Mouse (Mus musculus): ENCODE results near the gene Edc4.
"Not testable (repeated sequence)": the region's sequence is repeated elsewhere in the genome, so short reads cannot be mapped to it uniquely, and the experiment has no call there.

The Edc4 gene

DNA sequence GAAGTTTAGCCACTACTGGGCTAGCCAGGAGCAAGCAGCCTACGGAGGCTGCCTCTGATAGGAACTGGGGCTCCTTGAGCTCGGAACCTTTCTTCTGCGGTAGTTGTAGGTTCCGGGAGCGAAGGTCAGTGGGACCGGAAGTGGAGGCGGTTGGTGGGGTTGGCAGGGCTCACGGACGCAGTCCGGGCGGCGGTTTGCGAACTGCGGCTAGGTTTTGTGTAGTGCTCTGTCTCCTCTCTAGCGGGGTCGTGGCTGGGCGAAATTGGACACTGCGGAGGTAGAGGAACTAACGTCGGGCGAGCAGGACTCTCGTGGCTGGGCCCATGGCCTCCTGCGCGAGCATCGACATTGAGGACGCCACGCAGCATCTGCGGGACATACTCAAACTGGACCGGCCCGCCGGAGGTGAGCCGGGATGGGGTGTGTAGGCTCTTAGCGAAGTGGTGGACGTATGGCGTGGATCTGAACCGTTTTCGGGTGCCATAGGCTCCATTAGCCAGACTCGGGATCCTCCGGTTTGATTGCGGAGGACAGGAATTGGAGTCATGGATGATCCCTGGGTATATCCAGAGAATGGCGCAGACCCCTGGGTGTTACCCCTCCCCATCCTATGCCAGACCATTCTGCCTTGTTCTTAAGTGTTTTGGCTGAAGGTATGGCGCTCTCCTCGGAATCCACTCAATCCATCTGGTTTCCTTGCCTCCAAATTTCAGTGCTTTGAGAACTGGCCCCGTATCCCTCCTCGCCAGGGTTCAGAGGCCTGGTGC lies at the start of gene Edc4:
TSS of gene Edc4 (plus strand) at position 128 of the 767 bp plus-strand sequence.
- DNase-seq (ENCODE audit: low spot score in 2 of 2), result peak; percentile 83 to 87

GRCm38 (mm10) chr8:105833740-105834139 lies 46.9 kb upstream of the Edc4 start:
- not testable (repeated sequence) for DNase-seq (ENCODE audit: low spot score in 2 of 2)

DNA sequence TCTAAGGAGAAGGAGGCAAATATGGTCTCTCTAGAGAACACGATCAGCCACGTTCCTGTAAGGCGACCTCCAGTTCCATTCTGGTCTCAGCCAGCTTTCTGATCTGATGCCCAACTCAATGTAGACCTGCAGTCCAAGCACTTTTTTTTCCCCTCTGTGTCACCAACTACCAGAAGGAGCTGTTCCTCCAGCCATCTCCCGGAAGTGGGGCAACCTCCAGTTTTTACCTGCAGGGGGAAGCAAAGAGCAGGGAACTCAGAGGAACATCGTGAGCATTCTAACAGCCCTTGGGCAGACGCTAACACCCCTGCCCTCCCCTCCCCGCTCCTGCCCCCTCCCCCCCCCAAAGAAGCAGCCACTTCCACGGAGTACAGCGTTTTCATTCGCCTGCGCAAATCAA lies 45.4 kb upstream of the Edc4 start:
- peak; percentile 80 to 87 for DNase-seq (ENCODE audit: low spot score in 2 of 2)

DNA sequence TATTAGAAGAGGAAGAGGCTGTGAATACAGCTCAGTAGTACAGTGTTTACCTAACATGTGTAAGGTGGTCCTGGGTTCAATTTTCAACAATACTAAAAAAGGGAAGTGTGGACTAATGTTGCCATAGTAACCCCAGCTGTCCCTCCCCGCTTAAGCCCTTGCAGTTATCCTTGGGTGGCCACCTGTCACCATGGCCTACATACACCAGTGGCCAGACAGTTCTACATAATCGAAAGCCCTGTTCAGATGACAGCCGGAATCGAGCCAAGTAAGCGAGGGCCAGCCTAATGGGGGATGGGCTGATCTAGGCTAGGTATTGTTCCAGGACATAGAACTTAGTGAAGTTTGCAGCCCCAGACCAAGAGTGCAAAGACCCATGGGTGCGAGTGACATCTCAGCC lies 43.7 kb upstream of the Edc4 start:
- DNase-seq (ENCODE audit: low spot score in 2 of 2), result peak in 1 of 2 experiments; percentile 21

- no peak for DNase-seq (ENCODE audit: low spot score in 2 of 2)
Observed at GRCm38 (mm10) chr8:105839209-105839608, 41.5 kb upstream of the Edc4 start.

DNA sequence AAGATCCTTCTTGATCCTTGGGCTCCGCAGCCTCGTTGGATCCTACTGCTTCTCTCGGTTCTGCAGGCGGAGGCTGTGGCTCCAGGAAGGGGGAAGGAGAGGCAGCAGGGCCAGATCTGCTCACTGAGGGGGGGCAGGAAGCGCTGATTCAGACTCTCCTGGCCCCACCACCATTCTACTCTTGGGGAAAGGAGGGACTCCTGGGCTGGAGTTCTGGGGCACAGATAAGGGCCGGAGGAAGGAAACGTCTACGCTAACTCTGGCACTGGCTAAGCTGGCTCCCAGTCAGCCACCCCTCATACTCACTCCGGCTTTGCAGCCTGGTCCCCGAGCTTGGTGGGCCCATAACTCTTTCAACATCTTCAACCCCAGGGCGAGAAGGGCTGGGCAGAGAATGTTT lies 34.0 kb upstream of the Edc4 start:
- DNase-seq (ENCODE audit: low spot score in 2 of 2), result no peak

DNA sequence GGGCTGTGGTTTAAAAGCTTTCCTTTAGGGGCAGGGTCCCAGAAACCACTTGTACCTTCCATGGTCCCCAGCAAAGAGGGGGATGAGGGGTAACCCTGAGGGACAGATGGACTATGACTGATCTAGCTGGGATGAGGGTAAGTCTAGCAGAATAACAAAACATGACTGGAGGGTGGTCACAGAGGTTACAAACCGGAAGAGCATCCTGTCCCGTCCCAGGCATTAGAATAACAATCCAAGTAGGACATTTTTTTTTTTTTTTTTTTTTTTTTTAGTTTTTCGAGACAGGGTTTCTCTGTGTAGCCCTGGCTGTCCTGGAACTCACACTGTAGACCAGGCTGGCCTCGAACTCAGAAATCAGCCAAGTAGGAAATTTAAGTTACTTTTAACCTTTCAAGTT lies 30.7 kb upstream of the Edc4 start:
- no peak for DNase-seq (ENCODE audit: low spot score in 2 of 2)

GRCm38 (mm10) chr8:105850611-105851010 lies 30.1 kb upstream of the Edc4 start:
- DNase-seq (ENCODE audit: low spot score in 2 of 2), result no peak

GRCm38 (mm10) chr8:105851651-105852143 lies 29.0 kb upstream of the Edc4 start:
- DNase-seq (ENCODE audit: low spot score in 2 of 2), result peak; percentile 81 to 86

GRCm38 (mm10) chr8:105852146-105852729 lies 28.4 kb upstream of the Edc4 start:
- DNase-seq (ENCODE audit: low spot score in 2 of 2), result no peak

- no peak for DNase-seq (ENCODE audit: low spot score in 2 of 2)
Observed at GRCm38 (mm10) chr8:105853178-105853577, 27.5 kb upstream of the Edc4 start, which contains the start of gene Cenpt. Gene Cenpt, minus strand, starts transcription at chr8:105853278.

- no peak for DNase-seq (ENCODE audit: low spot score in 2 of 2)
Observed at GRCm38 (mm10) chr8:105854303-105854702, 26.4 kb upstream of the Edc4 start.

- DNase-seq (ENCODE audit: low spot score in 2 of 2), result peak; percentile 90 to 92
Observed at GRCm38 (mm10) chr8:105854715-105855216, 25.9 kb upstream of the Edc4 start, which contains the start of gene Thap11. Gene Thap11, plus strand, starts transcription at chr8:105855132.

GRCm38 (mm10) chr8:105855248-105856167 lies 25.2 kb upstream of the Edc4 start:
- peak; percentile 14 to 22 for DNase-seq (ENCODE audit: low spot score in 2 of 2)

DNA sequence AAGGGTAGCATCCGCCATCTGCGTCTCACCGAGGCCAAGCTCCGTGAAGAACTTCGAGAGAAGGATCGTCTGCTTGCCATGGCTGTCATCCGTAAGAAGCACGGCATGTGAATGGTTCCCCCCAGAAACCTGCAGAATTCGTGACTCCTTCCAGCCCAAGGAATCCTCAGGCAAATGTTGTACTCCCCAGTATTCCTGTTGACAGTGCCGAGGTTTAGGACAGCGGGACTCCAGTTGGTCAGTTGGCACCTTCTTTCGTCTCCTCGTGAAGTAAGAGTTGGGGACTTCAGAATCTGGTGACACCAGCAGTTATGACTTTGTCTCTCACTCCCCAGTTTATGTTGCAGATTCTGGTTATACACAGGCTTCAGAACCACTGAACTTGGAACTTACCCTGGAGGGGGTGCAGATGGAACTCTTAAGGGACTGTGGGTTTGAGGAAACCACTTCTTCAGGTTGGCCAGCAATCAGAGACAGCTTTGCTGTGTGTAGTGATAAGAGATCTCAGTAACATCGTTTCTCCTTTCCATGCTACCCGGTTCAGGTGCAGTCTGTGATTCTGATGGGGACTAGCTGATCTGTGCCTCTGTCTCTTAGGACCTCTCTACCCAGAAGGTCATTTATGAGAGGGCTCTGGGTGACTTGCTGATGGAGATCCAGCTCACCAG lies 24.4 kb upstream of the Edc4 start:
- DNase-seq (ENCODE audit: low spot score in 2 of 2), result no peak

- no peak for DNase-seq (ENCODE audit: low spot score in 2 of 2)
Observed at GRCm38 (mm10) chr8:105858495-105858894, 22.2 kb upstream of the Edc4 start.

DNA sequence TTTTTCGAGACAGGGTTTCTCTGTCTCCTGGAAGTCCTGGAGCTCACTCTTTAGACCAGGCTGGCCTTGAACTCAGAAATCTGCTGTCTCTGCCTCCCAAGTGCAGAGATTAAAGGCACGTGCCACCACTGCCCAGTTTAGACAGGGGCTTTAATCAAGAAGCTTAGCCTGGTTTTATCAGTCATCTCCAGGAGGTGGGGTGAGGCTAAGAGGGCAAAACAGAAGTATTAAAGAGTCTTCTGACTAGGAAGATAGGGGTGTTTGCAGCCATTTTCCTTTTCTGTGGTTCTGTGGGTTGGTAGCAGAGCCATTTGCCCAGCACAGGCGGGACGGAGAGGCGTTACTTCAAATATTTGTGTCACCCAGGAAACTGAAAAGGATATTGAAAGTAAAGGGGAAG lies 21.4 kb upstream of the Edc4 start:
- no peak for DNase-seq (ENCODE audit: low spot score in 2 of 2)

GRCm38 (mm10) chr8:105860143-105860981 lies 20.3 kb upstream of the Edc4 start, which contains the start of gene Nutf2:
Gene Nutf2, plus strand, starts transcription at chr8:105860580.
- DNase-seq (ENCODE audit: low spot score in 2 of 2), result peak; percentile 86 to 89

- DNase-seq (ENCODE audit: low spot score in 2 of 2), result no peak
Observed at GRCm38 (mm10) chr8:105861951-105862350, 18.7 kb upstream of the Edc4 start.

GRCm38 (mm10) chr8:105866364-105867029 lies 14.2 kb upstream of the Edc4 start:
- DNase-seq (ENCODE audit: low spot score in 2 of 2), result no peak
